Mouse (Mus musculus): Measurements from ENCODE around the gene Gm20388. TPM values are rescaled to one million over a fixed set of nuclear protein-coding genes. Genes with fewer than 3 reads are reported as not detected.

The Gm20388 gene
- polyA plus RNA-seq, 1 experiment from 2014 or later = not detected

DNA sequence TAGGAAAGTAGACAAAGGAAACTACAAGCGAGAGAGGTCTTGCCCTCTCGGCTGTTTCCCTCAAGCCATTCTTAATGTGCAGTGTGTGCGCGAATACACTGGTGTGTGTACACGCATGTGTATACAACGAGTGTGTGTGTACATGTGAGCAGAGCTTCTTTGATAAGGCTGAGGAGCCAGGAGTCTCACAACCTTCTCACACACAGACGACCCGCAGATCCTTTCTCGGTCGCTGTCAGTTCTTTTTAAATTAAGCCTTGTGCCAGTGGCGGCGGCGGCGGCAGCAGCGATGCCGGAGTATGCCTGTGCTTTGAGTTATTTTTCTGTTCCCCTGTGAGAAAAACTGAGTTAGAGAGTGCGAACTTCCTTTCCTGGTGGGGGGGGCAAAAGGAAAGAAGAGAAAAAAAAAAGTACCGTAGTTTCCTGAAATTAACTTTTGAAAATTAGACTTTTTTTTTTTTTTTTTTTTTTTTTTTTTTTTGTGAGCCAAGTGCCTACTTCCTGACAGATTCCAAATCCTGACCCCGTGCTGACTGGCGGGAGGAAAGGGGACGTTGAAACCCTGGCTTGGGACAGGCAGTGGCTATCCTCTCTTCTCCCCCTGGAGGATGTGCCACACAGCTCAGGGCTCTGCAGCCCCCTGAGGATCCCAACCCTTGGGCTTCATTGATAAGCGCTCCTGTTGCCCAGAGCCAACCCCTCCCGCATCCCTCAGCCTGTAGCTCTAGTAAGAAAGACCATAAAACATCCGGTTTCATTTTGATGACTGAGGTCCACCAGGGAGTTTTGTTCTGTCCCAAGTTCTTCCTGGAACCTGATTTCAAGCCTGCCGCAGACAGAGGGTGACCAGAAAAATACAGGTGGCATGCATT, 1038.2 kb downstream of the Gm20388 start:
- ATAC-seq (ENCODE audit: insufficient number of reproducible peaks, insufficient read depth, low FRiP score, low TSS enrichment) = no peak
- Histone ChIP-seq H3K9ac (no peak overlapping the region), H3K4me1 (peaks cover 40% of the 10 kb centered on the region), H3K27ac (no peak overlapping the region), H3K4me2 (replicated peaks) (peak overlapping the region; percentile 28; the same call in 1 of the 2 replicates), H3K27me3 (peaks cover 51% of the 10 kb centered on the region), H3K9me3 (no peaks in the 10 kb centered on the region), H3K4me3 (0 out of 2 replicates have a peak overlapping the region, but pooled peaks have one; percentile 5), H3K36me3 (no peaks in the 10 kb centered on the region)
- whole genome bisulfite sequencing = 25% methylated on average over 25 of the region's 25 CpGs

GRCm38 (mm10) chr8:120950674-120951218, 1040.1 kb downstream of the Gm20388 start:
- Histone ChIP-seq H3K9ac (no peak overlapping the region), H3K4me1 (peaks cover 40% of the 10 kb centered on the region), H3K9me3 (no peaks in the 10 kb centered on the region), H3K27me3 (peaks cover 50% of the 10 kb centered on the region), H3K4me3 (no peak overlapping the region), H3K36me3 (no peaks in the 10 kb centered on the region), H3K4me2 (replicated peaks) (peak overlapping the region; percentile 16; the same call in 1 of the 2 replicates), H3K27ac (no peak overlapping the region)
- WGBS = 18% methylated on average over 16 of the region's 16 CpGs
- ATAC-seq (ENCODE audit: insufficient number of reproducible peaks, insufficient read depth, low FRiP score, low TSS enrichment) = peak; percentile 31; the same call in 1 of the 2 replicates

DNA sequence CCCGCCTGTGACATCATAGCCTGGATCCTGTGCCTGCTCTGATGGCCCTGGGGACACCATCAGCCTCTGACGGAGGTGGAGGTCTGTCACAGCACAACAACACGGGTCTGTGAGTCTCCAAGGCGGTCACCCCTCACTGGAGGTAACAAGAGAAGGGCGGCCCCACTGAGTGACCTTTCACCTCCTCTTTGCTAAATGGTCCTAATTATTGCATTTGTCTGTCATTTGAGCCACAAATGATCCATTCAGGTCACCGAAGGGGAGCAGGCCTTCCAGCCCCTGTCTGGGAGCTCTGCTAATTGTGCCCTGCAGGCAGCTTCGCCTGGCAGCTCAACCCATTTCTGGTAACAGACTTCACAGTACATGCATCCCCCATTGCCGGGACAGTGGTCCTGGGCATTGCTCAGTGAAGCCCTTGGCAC, 1048.8 kb downstream of the Gm20388 start:
- Histone ChIP-seq H3K9ac (no peak overlapping the region), H3K27me3 (peaks cover 80% of the 10 kb centered on the region), H3K4me2 (replicated peaks) (no peak overlapping the region), H3K36me3 (no peaks in the 10 kb centered on the region), H3K27ac (no peak overlapping the region), H3K4me3 (no peak overlapping the region), H3K4me1 (peaks cover 3% of the 10 kb centered on the region; the same call in 1 of the 2 replicates), H3K9me3 (no peaks in the 10 kb centered on the region)
- 4% methylated on average over 8 of the region's 8 CpGs for WGBS
- ATAC-seq (ENCODE audit: insufficient number of reproducible peaks, insufficient read depth, low FRiP score, low TSS enrichment) = no peak

- no peak for ATAC-seq (ENCODE audit: insufficient number of reproducible peaks, insufficient read depth, low FRiP score, low TSS enrichment)
- 75% methylated on average over 5 of the region's 5 CpGs for whole genome bisulfite sequencing
- Histone ChIP-seq H3K4me3 (no peak overlapping the region), H3K4me1 (no peaks in the 10 kb centered on the region), H3K36me3 (no peaks in the 10 kb centered on the region), H3K27me3 (peaks cover 82% of the 10 kb centered on the region), H3K9me3 (no peaks in the 10 kb centered on the region), H3K4me2 (replicated peaks) (no peak overlapping the region), H3K9ac (no peak overlapping the region), H3K27ac (no peak overlapping the region)
Measured at GRCm38 (mm10) chr8:120962606-120963380, 1052.2 kb downstream of the Gm20388 start.

- Histone ChIP-seq H3K9me3 (no peaks in the 10 kb centered on the region), H3K4me3 (no peak overlapping the region), H3K27me3 (peaks cover 87% of the 10 kb centered on the region), H3K4me1 (no peaks in the 10 kb centered on the region), H3K27ac (no peak overlapping the region), H3K4me2 (replicated peaks) (no peak overlapping the region), H3K9ac (no peak overlapping the region), H3K36me3 (no peaks in the 10 kb centered on the region)
- ATAC-seq (ENCODE audit: insufficient number of reproducible peaks, insufficient read depth, low FRiP score, low TSS enrichment) = no peak
- WGBS = 13% methylated on average over 3 of the region's 3 CpGs
Measured at GRCm38 (mm10) chr8:120966557-120966956, 1055.9 kb downstream of the Gm20388 start.

GRCm38 (mm10) chr8:120968308-120968707, 1057.7 kb downstream of the Gm20388 start:
- ATAC-seq (ENCODE audit: insufficient number of reproducible peaks, insufficient read depth, low FRiP score, low TSS enrichment) = no peak
- 56% methylated on average over 6 of the region's 6 CpGs for WGBS
- H3K36me3 ChIP-seq = no peaks in the 10 kb centered on the region
- H3K27me3 ChIP-seq = peaks cover 88% of the 10 kb centered on the region
- H3K4me1 ChIP-seq = peaks cover 10% of the 10 kb centered on the region
- no peak overlapping the region for H3K9ac ChIP-seq
- H3K4me2 ChIP-seq (replicated peaks) = no peak overlapping the region
- no peak overlapping the region for H3K27ac ChIP-seq
- no peaks in the 10 kb centered on the region for H3K9me3 ChIP-seq
- no peak overlapping the region for H3K4me3 ChIP-seq

- Histone ChIP-seq H3K9me3 (no peaks in the 10 kb centered on the region), H3K4me1 (peaks cover 10% of the 10 kb centered on the region), H3K27me3 (peaks cover 90% of the 10 kb centered on the region), H3K36me3 (no peaks in the 10 kb centered on the region), H3K27ac (no peak overlapping the region), H3K9ac (no peak overlapping the region), H3K4me3 (no peak overlapping the region), H3K4me2 (replicated peaks) (no peak overlapping the region)
- WGBS = 35% methylated on average over 5 of the region's 5 CpGs
- no peak for ATAC-seq (ENCODE audit: insufficient number of reproducible peaks, insufficient read depth, low FRiP score, low TSS enrichment)
Measured at GRCm38 (mm10) chr8:120970346-120970745, 1059.7 kb downstream of the Gm20388 start.

DNA sequence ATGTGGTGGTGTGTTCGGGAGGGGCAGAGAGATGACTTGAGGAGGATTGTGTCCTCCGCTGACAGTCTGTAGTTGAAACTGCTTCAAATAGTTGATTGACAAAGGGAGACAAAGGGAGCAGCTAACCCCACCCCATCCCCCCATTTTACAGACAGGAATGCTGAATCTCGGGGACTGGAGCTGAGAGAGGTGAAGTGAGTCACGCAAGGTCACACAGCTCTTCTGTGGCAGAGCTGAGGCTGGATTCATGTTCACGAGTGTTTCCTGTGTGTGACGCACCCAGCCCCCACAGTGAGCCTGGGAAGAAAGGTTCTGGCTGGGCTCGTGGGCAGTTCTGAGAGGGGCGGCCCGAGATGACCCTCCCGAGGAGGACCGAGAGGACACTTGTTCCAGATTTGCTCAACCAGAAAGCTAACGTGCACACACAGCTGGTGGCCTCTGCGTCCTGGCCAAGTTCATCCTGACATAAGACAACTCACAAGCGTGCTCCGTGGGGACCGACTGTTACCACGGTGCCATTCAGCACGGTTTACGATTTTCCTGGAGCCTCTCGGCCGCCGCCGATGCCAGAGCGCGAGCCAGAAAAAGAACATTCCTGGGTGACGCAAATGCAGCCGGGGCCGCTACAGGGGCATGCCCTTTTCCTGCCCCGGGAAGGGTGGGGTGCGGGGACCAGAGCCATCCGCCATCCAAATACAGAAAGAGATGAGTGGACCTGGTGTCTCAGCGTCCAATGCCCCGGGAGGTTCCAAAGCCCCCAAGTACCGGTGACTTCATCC, 1061.2 kb downstream of the Gm20388 start:
- 16% methylated on average over 34 of the region's 34 CpGs for WGBS
- H3K4me3 ChIP-seq = peak overlapping the region; percentile 25

DNA sequence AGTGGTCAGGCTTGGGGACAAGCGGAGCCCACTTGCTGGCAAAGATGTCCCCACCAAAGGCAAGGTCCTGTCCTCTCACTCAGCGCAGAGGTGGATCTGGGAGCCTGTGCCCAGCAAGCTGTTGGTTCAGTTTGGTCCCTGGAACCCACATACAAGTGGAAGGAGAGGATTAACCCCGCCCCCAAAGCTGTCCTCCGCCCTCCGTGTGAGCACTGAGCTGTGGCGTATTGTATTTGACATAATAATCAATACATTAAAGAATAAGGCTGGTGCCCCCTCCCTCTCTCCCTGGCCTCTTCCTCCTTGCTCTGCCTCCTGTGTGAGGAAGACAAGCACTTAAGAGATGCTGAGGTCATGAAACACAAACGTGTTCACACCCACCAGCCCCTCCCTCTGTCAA, 1062.4 kb downstream of the Gm20388 start:
- peaks cover 84% of the 10 kb centered on the region for H3K27me3 ChIP-seq
- H3K27ac ChIP-seq = no peak overlapping the region
- whole genome bisulfite sequencing = 23% methylated on average over 7 of the region's 7 CpGs
- H3K9ac ChIP-seq = no peak overlapping the region
- no peak overlapping the region for H3K4me3 ChIP-seq
- peaks cover 10% of the 10 kb centered on the region for H3K4me1 ChIP-seq
- 0 out of 2 replicates have a peak overlapping the region, but pooled peaks have one; percentile 52 for H3K4me2 ChIP-seq (replicated peaks)
- H3K36me3 ChIP-seq = no peaks in the 10 kb centered on the region
- no peak for ATAC-seq (ENCODE audit: insufficient number of reproducible peaks, insufficient read depth, low FRiP score, low TSS enrichment)
- no peaks in the 10 kb centered on the region for H3K9me3 ChIP-seq

More for the DNA sequence above, 1061.2 kb downstream of the Gm20388 start:
- Histone ChIP-seq H3K27me3 (peaks cover 84% of the 10 kb centered on the region), H3K9ac (no peak overlapping the region), H3K27ac (no peak overlapping the region), H3K4me2 (replicated peaks) (peak overlapping the region; percentile 52), H3K4me1 (peaks cover 10% of the 10 kb centered on the region), H3K9me3 (no peaks in the 10 kb centered on the region), H3K36me3 (no peaks in the 10 kb centered on the region)
- ATAC-seq (ENCODE audit: insufficient number of reproducible peaks, insufficient read depth, low FRiP score, low TSS enrichment) = no peak

DNA sequence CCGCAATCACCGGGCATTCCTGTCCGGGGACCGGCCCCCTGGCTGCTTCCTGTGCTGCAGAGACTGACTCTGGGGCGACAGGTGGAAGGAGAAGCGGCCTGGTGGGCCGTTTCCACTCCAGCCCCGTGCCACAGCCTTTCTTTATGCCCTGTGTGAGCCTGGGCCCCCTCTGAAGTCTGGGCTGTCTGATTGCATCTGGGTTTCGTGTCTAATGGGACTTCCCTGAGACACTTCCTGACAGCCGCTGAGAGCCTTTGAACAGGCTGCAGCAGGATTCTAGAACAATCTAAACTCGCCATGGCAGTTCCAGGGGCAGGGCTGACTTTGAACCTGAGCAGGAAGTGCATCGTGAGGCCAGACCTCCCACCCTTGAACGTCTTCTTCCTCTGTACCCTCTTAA, 1066.5 kb downstream of the Gm20388 start:
- H3K27ac ChIP-seq = peak overlapping the region; percentile 20; the same call in 1 of the 2 replicates
- H3K27me3 ChIP-seq = peaks cover 48% of the 10 kb centered on the region
- H3K9ac ChIP-seq = no peak overlapping the region
- ATAC-seq (ENCODE audit: insufficient number of reproducible peaks, insufficient read depth, low FRiP score, low TSS enrichment) = no peak
- H3K9me3 ChIP-seq = no peaks in the 10 kb centered on the region
- H3K4me3 ChIP-seq = no peak overlapping the region
- no peaks in the 10 kb centered on the region for H3K36me3 ChIP-seq
- peaks cover 16% of the 10 kb centered on the region for H3K4me1 ChIP-seq
- no peak overlapping the region for H3K4me2 ChIP-seq (replicated peaks)
- 51% methylated on average over 13 of the region's 13 CpGs for WGBS

DNA sequence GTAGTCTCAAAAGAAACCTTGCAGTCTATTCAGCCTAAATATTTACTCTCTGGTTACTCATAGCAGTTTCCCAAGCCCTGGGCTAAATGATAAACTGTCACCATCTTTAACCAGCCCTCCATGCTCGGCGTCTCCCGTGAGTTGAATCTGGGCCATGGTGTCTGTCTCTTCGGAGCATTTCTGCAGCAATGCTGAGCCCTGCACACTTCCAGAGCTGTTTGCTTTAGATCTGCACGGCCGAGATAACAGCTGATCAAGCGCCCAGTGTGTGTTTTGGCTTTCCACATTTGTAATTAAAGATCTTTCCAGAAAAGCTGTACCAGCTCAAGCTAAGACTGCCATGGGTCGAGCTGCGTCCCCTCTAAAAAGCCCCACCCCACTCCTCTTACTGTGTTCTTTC, 1068.6 kb downstream of the Gm20388 start:
- no peak for ATAC-seq (ENCODE audit: insufficient number of reproducible peaks, insufficient read depth, low FRiP score, low TSS enrichment)
- H3K4me3 ChIP-seq = no peak overlapping the region
- no peak overlapping the region for H3K4me2 ChIP-seq (replicated peaks)
- 0 out of 2 replicates have a peak, but pooled peaks cover 9% of the 10 kb centered on the region for H3K4me1 ChIP-seq
- no peak overlapping the region for H3K27ac ChIP-seq
- no peaks in the 10 kb centered on the region for H3K9me3 ChIP-seq
- peaks cover 39% of the 10 kb centered on the region for H3K27me3 ChIP-seq
- no peaks in the 10 kb centered on the region for H3K36me3 ChIP-seq
- no peak overlapping the region for H3K9ac ChIP-seq
- WGBS = 67% methylated on average over 9 of the region's 9 CpGs
